ENCODE assay signal across 12 mouse cellular contexts in genomic region chr9:77834259-77834993, GRCm38 (mm10).
DNase-seq lines count a peak whose midpoint lies in the region; ATAC-seq and TF ChIP-seq lines count a peak whose summit lies in the region.
"Had no signal": no experiment of that assay in that cellular context is flagged by ENCODE, and none has a peak within 500 bp of the region (broad histone marks: within the 10 kb centered on the region; RNA-seq: fewer than 3 reads in every experiment).

No protein-coding gene starts in this region.

- TF ChIP-seq CTCF in intestine, postnatal 0 days (IDR thresholded peaks at IDR 0.05; ENCODE audit: low read depth), result no peak

- no peak overlapping the region for H3K9ac ChIP-seq in intestine, embryonic 16.5 days (ENCODE audit: low read depth, low read length)
- no peak overlapping the region for H3K9ac ChIP-seq in intestine, postnatal 0 days (ENCODE audit: low read depth, low read length)
- H3K9ac ChIP-seq: embryonic facial prominence, embryonic 15.5 days; lung, embryonic 15.5 days had no signal

- no peak overlapping the region for H3K4me3 ChIP-seq in intestine, embryonic 16.5 days (ENCODE audit: low read length)
- no peak overlapping the region for H3K4me3 ChIP-seq in intestine, postnatal 0 days (ENCODE audit: low read depth, low read length)
- H3K4me3 ChIP-seq: embryonic facial prominence, embryonic 15.5 days; hindbrain, embryonic 10.5 days; lung, embryonic 15.5 days had no signal

- H3K27me3 ChIP-seq in intestine, embryonic 16.5 days (replicated peaks; ENCODE audit: control insufficient read depth, insufficient read depth, low read length), result no peaks in the 10 kb centered on the region
- no peaks in the 10 kb centered on the region for H3K27me3 ChIP-seq in intestine, postnatal 0 days (replicated peaks; ENCODE audit: control insufficient read depth, insufficient read depth, low read length)
- H3K27me3 ChIP-seq: embryonic facial prominence, embryonic 15.5 days; lung, embryonic 15.5 days; Patski had no signal

- peaks cover 6% of the 10 kb centered on the region; the same call in 1 of the 2 replicates for H3K4me1 ChIP-seq in intestine, embryonic 16.5 days (ENCODE audit: control insufficient read depth, insufficient read depth, low read length)
- H3K4me1 ChIP-seq in intestine, postnatal 0 days (replicated peaks; ENCODE audit: control insufficient read depth, insufficient read depth, low read length), result no peaks in the 10 kb centered on the region
- H3K4me1 ChIP-seq: embryonic facial prominence, embryonic 15.5 days; hindbrain, embryonic 10.5 days; lung, embryonic 15.5 days had no signal

- no peaks in the 10 kb centered on the region for H3K9me3 ChIP-seq in intestine, embryonic 16.5 days (ENCODE audit: control insufficient read depth, low read length)
- no peaks in the 10 kb centered on the region for H3K9me3 ChIP-seq in intestine, postnatal 0 days (ENCODE audit: control insufficient read depth)
- H3K9me3 ChIP-seq: embryonic facial prominence, embryonic 15.5 days; hindbrain, embryonic 10.5 days; lung, embryonic 15.5 days had no signal

- no peak overlapping the region for H3K27ac ChIP-seq in intestine, embryonic 16.5 days (ENCODE audit: low read length)
- H3K27ac ChIP-seq in intestine, postnatal 0 days (ENCODE audit: low read depth, low read length), result no peak overlapping the region
- H3K27ac ChIP-seq: embryonic facial prominence, embryonic 15.5 days; hindbrain, embryonic 10.5 days; lung, embryonic 15.5 days had no signal

- H3K36me3 ChIP-seq in intestine, embryonic 16.5 days (ENCODE audit: control insufficient read depth, insufficient read depth, low read length), result no peaks in the 10 kb centered on the region
- H3K36me3 ChIP-seq in intestine, postnatal 0 days (ENCODE audit: control insufficient read depth, insufficient read depth), result no peaks in the 10 kb centered on the region
- H3K36me3 ChIP-seq: embryonic facial prominence, embryonic 15.5 days; hindbrain, embryonic 10.5 days; lung, embryonic 15.5 days had no signal

- 58% methylated on average over 9 of the region's 9 CpGs for WGBS in intestine, embryonic 16.5 days
- WGBS in intestine, postnatal 0 days, result 44% methylated on average over 9 of the region's 9 CpGs

- ATAC-seq in intestine, embryonic 16.5 days, result peak; percentile 52; the same call in 1 of the 2 replicates
- ATAC-seq in intestine, postnatal 0 days, result no peak
- peak; percentile 62 for ATAC-seq in megakaryocyte, adult 5-6 weeks (ENCODE audit: poor library complexity, severe bottlenecking)
- ATAC-seq: Patski had no signal

- H3K4me2 ChIP-seq in intestine, embryonic 16.5 days (ENCODE audit: low read depth, low read length), result no peak overlapping the region
- H3K4me2 ChIP-seq in intestine, postnatal 0 days (replicated peaks; ENCODE audit: low read depth), result no peak overlapping the region
- H3K4me2 ChIP-seq: embryonic facial prominence, embryonic 15.5 days; lung, embryonic 15.5 days had no signal

- peak; percentile 54 for DNase-seq in ES-CJ7 (ENCODE audit: low read depth, low spot score)
- peak; percentile 67 for DNase-seq in induced T-regulatory cell, adult 2 months (ENCODE audit: low read depth)
- DNase-seq in cerebellum, postnatal 14 days, result no peak
- DNase-seq in right cerebral cortex, postnatal 4 days, result no peak
- DNase-seq: cerebellum, adult 11 months had no signal

Comparison
In these comparisons a context has a peak if more than half of its experiments do, and no peak if none do; other contexts are left out.
1. DNase-seq: peak in ES-CJ7 (single experiment) and induced T-regulatory cell, adult 2 months (single experiment); none in cerebellum, postnatal 14 days (0 of 2) and right cerebral cortex, postnatal 4 days (single experiment).